Mouse (Mus musculus) midbrain, embryonic 16.5 days (tissue): ENCODE results near the gene Prcd. TPM values are rescaled to one million over a fixed set of nuclear protein-coding genes. Genes with fewer than 3 reads are reported as not detected.

Experiments used
- ATAC-seq: fragments of 200-750 bp; cut with Nextera tagmentation; 2 replicates; pipeline ENCODE4 v1.8.0; 2017; ENCODE audit warnings: moderate TSS enrichment
- H3K27ac ChIP-seq: fragments of 300-500 bp; sonication (generic); 2 replicates; pipeline ENCODE4 v1.5.1; 2014; ENCODE audit warnings: mild to moderate bottlenecking, low read length, mixed read lengths
- H3K27me3 ChIP-seq: fragments of 300-500 bp; sonication (generic); 2 replicates; pipeline ENCODE4 v1.6.1; 2014; ENCODE audit warnings: low read depth, low read length, mixed read lengths; ENCODE audit not compliant: control insufficient read depth, insufficient read depth
- H3K36me3 ChIP-seq: fragments of 300-500 bp; sonication (generic); 2 replicates; pipeline ENCODE4 v1.6.1; 2014; ENCODE audit warnings: mild to moderate bottlenecking, low read length, moderate library complexity, mixed read lengths; ENCODE audit not compliant: control insufficient read depth, insufficient read depth
- H3K4me1 ChIP-seq: fragments of 300-500 bp; sonication (generic); 2 replicates; pipeline ENCODE4 v1.6.1; 2014; ENCODE audit warnings: mild to moderate bottlenecking, low read length, mixed read lengths; ENCODE audit not compliant: control insufficient read depth, insufficient read depth
- H3K4me2 ChIP-seq: fragments of 300-500 bp; sonication (generic); 2 replicates; pipeline ENCODE4 v1.6.1; 2014; ENCODE audit warnings: mild to moderate bottlenecking, low read length, mixed read lengths
- H3K4me3 ChIP-seq: fragments of 300-500 bp; sonication (generic); 2 replicates; pipeline ENCODE4 v1.5.1; 2014; ENCODE audit warnings: low read depth, mild to moderate bottlenecking, low read length, moderate library complexity, mixed read lengths
- H3K9ac ChIP-seq: fragments of 300-500 bp; sonication (generic); 2 replicates; pipeline ENCODE4 v1.6.1; 2014; ENCODE audit warnings: low read depth, low read length, mixed read lengths
- H3K9me3 ChIP-seq: fragments of 300-500 bp; sonication (generic); replicated peaks from 2 replicates; pipeline ENCODE4 v1.6.1; 2014; ENCODE audit warnings: mild to moderate bottlenecking, low read length, mixed read lengths; ENCODE audit not compliant: control insufficient read depth, poor library complexity, severe bottlenecking
- WGBS: fragments of 180-500 bp; shearing (Covaris S2); extraction: QIAGEN DNeasy Blood & Tissue Kit; methylation state at CpG from one replicate; pipeline ENCODE4 v1.1.7; 2014; 5-methylcytosine and 5-hydroxymethylcytosine counted together
- polyA plus RNA-seq: library from polyadenylated mRNA; unstranded; fragments of >200 nt; fragmentation: Nextera tagmentation; extraction: Ambion mirVana; gene quantifications from 2 replicates; pipeline ENCODE4 v1.2.1, GENCODE M21; 2015

Gene Prcd
- polyA plus RNA-seq, 1 experiment from 2014 or later, result 4.4 TPM

DNA sequence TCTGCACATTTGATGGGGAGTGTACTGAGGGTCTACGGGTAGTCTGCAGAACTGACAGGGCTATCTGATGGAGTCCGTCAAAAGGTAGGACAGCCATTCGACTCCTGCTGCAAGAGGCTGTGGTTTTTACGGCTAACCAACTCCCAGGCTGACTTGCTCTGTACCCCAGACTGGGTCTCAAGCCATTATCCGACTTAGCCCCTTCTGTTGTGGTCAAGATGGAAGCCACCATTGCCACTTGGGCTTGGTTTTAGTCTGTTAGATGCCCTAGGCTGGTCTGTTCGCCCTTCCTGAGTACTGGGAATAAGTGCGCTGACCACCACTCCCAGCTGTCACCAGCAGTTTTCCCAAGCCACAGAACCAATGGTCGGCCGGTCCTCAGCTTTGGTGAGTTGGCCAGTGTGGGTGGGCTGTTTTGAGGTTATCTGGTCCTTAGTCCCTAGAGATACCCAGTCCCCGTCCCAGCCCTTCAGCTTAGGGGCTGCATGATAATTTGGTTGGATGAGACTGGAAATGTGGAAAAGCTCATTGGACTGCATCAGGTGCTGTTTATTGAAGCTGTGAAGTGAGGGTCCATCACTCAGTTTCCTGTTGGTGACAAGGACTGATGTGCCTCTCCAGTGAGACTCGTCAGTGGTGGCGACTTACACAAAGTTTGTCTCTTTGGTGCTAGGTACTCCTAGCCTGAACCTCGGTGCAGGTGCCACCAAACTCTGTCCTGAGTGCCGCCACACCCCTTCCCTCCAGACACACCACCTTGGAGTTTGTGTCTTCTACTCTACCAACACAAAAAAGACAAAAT is 23.0 kb downstream of the Prcd start:
- H3K9ac ChIP-seq, result no peak overlapping the region
- H3K4me1 ChIP-seq, result peaks cover 12% of the 10 kb centered on the region
- no peak overlapping the region for H3K4me2 ChIP-seq
- peaks cover 29% of the 10 kb centered on the region for H3K36me3 ChIP-seq
- 89% methylated on average over 14 of the region's 14 CpGs for WGBS
- no peaks in the 10 kb centered on the region for H3K27me3 ChIP-seq
- no peak overlapping the region for H3K4me3 ChIP-seq
- ATAC-seq, result no peak
- no peaks in the 10 kb centered on the region for H3K9me3 ChIP-seq
- H3K27ac ChIP-seq, result no peak overlapping the region

DNA sequence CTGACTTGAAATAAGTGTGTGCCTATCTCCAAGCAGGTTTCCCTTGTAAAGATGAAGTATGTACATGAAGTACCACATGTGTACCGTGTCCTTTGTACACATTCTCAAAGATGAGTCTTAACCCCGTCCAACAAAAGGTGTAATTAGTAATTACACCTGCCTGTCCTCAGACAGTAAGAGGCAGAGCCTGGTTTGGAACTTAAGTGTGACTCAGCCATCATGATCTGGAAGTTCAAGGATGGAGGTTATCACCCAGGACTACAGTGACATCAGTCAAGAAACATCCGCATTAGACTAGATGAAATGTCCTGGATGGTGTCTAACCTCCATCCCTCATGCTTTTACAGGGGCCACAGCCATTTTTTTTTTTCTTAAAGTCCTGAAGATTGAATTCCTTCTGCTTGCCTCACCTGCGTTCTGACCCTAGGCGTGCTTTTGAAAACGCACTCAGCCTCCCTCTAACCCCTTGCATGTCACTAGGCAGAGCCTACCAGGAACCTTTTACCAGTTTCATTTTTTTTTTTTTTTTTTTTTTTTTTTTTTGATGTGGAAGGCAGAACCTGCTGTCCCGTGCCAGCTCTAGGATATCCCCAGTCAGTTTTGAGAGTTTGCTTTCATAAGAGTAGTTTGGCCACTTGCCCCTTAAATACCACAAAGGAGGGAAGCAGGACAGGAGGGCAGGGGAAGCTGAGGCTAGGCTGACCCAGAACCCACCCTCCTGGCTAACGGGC is 24.5 kb downstream of the Prcd start:
- no peak overlapping the region for H3K9ac ChIP-seq
- H3K9me3 ChIP-seq, result no peaks in the 10 kb centered on the region
- H3K4me1 ChIP-seq, result peaks cover 5% of the 10 kb centered on the region
- 88% methylated on average over 8 of the region's 8 CpGs for WGBS
- no peaks in the 10 kb centered on the region for H3K27me3 ChIP-seq
- ATAC-seq, result no peak
- peaks cover 29% of the 10 kb centered on the region for H3K36me3 ChIP-seq
- no peak overlapping the region for H3K4me3 ChIP-seq
- H3K4me2 ChIP-seq, result no peak overlapping the region
- no peak overlapping the region for H3K27ac ChIP-seq

DNA sequence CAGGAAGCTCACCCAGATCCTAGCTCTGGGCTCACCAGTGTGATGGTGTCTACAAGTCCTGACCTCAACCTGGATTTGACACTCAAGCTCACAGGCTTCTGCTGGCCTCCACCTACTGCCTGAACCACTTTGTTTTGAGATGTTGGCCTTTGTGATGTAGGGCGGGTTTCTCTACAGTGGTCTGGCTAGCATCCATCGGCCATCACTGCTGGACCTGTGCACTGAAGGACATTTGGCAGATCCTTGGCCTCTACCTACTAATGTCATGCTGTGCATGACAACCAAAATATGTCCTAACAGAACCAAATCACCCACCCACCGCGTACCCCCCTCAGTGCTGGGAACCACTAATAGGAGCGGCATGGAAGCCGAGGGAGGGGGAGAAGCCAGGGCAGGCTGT is 25.8 kb downstream of the Prcd start:
- no peak for ATAC-seq
- no peaks in the 10 kb centered on the region for H3K27me3 ChIP-seq
- H3K4me3 ChIP-seq, result no peak overlapping the region
- H3K4me2 ChIP-seq, result no peak overlapping the region
- H3K9ac ChIP-seq, result no peak overlapping the region
- no peaks in the 10 kb centered on the region for H3K4me1 ChIP-seq
- no peak overlapping the region for H3K27ac ChIP-seq
- H3K36me3 ChIP-seq, result peaks cover 23% of the 10 kb centered on the region
- H3K9me3 ChIP-seq, result no peaks in the 10 kb centered on the region
- 91% methylated on average over 6 of the region's 6 CpGs for WGBS

DNA sequence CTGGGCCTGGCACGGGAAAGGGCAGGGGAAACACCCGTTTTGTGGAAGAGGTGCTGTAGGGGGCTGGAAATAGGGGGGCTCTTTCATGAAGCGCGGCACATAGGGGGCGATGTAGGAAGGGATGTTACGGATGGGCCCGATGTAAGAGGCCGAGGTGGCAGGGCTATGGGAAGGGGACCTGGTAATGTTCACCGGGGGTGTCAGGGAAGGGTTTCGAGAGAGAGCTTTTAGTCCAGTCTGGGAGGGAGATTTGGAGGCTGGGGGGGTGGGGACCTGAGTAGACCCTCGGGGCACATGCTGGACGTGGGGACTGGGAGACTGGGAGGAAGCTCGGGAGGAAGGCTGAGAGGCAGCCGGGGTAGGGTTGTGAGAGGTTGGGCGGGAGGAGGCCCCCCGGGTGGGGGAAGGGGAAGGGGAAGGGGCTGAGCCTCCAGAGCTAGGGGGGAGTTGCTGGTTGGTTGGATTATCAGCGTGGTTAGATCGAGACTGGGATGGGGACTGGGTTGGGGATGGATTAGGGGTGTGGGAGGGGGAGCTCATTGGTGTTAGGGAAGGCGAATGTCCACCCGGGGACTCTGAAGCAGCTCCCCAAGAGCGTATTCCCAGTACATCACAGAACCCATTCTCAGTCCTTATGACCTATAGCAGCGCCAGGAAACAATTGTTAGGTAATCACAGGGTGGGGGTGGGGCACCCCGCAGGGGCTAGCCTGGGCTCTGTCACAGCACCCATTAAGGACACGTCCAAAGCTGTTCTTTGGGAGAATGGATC is 27.2 kb downstream of the Prcd start:
- Histone ChIP-seq H3K4me1 (no peaks in the 10 kb centered on the region), H3K9ac (no peak overlapping the region), H3K27ac (no peak overlapping the region), H3K4me2 (no peak overlapping the region), H3K36me3 (peaks cover 14% of the 10 kb centered on the region; the same call in 1 of the 2 replicates), H3K27me3 (no peaks in the 10 kb centered on the region), H3K4me3 (no peak overlapping the region), H3K9me3 (no peaks in the 10 kb centered on the region)
- ATAC-seq, result no peak
- 80% methylated on average over 23 of the region's 24 CpGs for WGBS

DNA sequence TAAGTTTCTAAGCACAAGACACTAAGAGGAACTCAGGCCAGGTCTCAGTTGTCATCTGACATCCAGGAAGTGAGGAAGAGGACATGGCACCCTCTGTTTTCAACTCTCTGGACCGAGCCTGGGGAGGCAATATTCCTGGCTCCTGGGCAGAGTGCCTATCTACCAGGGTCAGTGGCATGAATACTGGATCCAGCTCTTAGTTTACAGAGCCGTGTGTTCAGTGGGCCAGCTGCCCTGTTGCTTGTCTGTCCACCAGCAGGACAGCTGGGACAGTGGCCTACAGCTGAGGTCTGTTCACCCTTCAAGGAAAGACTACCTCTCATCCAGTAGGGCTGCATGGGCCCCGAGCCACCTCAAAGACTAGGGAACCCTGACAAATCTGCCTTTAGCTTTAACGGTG is 27.8 kb downstream of the Prcd start:
- Histone ChIP-seq H3K4me2 (no peak overlapping the region), H3K9me3 (no peaks in the 10 kb centered on the region), H3K4me1 (no peaks in the 10 kb centered on the region), H3K27ac (no peak overlapping the region), H3K9ac (no peak overlapping the region), H3K36me3 (peaks cover 12% of the 10 kb centered on the region; the same call in 1 of the 2 replicates), H3K4me3 (no peak overlapping the region), H3K27me3 (no peaks in the 10 kb centered on the region)
- 90% methylated on average over 4 of the region's 4 CpGs for WGBS
- ATAC-seq, result no peak

DNA sequence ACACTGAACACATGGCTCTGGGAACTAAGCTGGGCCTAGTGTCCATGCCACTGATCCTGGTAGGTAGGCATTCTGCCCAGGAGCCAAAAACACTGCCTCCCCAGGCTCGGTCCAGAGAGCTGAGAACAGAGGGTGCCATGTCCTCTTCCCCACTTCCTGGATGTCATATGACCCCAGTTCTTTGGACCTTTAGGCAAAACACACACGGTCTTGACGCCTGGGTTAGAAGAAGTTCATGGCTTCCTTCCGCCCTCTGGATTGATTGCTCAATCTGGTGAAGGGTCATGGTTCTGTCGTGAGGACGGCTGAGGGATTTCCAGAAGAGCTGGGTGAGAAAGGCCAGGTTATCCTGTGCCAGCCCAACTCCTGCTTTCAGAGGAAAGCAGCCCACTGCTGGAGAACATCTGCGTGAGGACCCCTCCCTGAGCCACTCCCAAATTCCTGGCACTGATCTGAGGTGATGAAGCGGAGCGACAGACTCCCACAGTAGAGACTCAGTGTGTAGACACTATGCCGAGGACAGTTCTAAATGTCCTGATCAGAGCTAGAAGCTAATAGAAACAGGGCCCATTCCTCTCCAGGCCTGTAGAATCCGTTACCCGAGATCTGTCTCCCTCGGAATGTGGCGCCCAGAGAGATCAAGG is 29.3 kb downstream of the Prcd start:
- H3K4me1 ChIP-seq, result no peaks in the 10 kb centered on the region
- no peaks in the 10 kb centered on the region for H3K27me3 ChIP-seq
- no peak overlapping the region for H3K4me3 ChIP-seq
- 86% methylated on average over 14 of the region's 14 CpGs for WGBS
- no peak overlapping the region for H3K4me2 ChIP-seq
- H3K9ac ChIP-seq, result no peak overlapping the region
- ATAC-seq, result no peak
- H3K9me3 ChIP-seq, result no peaks in the 10 kb centered on the region
- H3K36me3 ChIP-seq, result 0 out of 2 replicates have a peak, but pooled peaks cover 7% of the 10 kb centered on the region
- H3K27ac ChIP-seq, result no peak overlapping the region

DNA sequence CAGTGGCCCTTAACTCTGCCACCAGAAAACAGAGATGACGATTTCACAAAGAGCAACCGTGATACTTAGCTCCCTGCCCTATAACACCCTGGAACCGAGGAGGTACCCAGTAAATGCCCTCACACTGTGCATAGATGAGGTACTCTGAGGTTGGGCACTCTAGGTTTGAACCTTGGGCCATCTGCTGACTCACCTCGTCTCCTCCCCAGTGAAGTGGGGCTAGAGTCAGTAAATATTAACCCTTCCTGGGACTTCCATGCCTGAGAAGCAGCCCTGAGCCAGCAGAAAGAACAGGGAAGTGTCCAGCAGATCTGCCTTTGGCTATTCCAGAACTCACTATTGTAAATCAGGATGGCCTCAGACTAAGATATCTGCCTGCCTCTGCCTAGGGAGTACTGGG is 30.4 kb downstream of the Prcd start:
- Histone ChIP-seq H3K4me3 (no peak overlapping the region), H3K9ac (no peak overlapping the region), H3K4me2 (no peak overlapping the region), H3K27me3 (no peaks in the 10 kb centered on the region), H3K27ac (no peak overlapping the region), H3K9me3 (no peaks in the 10 kb centered on the region), H3K4me1 (no peaks in the 10 kb centered on the region), H3K36me3 (0 out of 2 replicates have a peak, but pooled peaks cover 7% of the 10 kb centered on the region)
- no peak for ATAC-seq
- WGBS, result 89% methylated on average over 4 of the region's 4 CpGs

DNA sequence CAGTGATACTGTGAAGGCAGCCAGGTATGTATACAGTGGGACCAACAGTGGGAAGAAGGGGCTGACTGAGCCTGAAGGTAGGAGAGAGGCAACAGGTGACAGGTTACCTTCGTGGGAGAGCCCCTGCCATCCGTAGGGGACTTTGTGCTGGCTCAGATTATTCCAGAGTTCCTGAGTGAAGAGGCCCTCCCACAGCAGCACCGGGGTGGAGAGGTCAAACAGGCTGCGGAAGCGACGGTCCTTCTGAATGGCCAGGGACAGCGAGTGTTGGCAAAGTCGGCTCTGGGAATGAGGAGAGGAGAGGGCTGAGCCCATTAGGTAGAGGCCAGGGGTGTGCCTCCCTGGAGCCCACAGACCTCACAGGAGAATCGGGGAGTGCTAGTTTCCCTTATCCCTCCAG is 32.4 kb downstream of the Prcd start:
- H3K27me3 ChIP-seq, result no peaks in the 10 kb centered on the region
- WGBS, result 74% methylated on average over 9 of the region's 9 CpGs
- no peak for ATAC-seq
- no peak overlapping the region for H3K27ac ChIP-seq
- no peaks in the 10 kb centered on the region for H3K9me3 ChIP-seq
- no peak overlapping the region for H3K4me2 ChIP-seq
- 0 out of 2 replicates have a peak, but pooled peaks cover 2% of the 10 kb centered on the region for H3K36me3 ChIP-seq
- H3K4me3 ChIP-seq, result no peak overlapping the region
- H3K4me1 ChIP-seq, result no peaks in the 10 kb centered on the region
- H3K9ac ChIP-seq, result no peak overlapping the region
